Mouse (Mus musculus): ENCODE measurements at regions not wholly inside any gene's neighbourhood (a gene's known extent, or its start where the extent isn't known, plus 50 kb on each side); places are given as distances from the start of the nearest gene placed in this dataset.
A peak's percentile ranks its signal among the peaks of the same experiment; 100 is the strongest.

GRCm38 (mm10) chr3:22995833-22996232, 919.4 kb downstream of the Tbl1xr1 start:
- no peak for DNase-seq (ENCODE audit: extremely low spot score in 1 of 2, low spot score in 1 of 2)

GRCm38 (mm10) chr3:23001071-23001470, 924.6 kb downstream of the Tbl1xr1 start:
- no peak for DNase-seq (ENCODE audit: extremely low spot score in 1 of 2, low spot score in 1 of 2)

GRCm38 (mm10) chr3:23032064-23032463, 955.6 kb downstream of the Tbl1xr1 start:
- no peak for DNase-seq (ENCODE audit: extremely low spot score in 1 of 2, low spot score in 1 of 2)

- DNase-seq (ENCODE audit: extremely low spot score in 1 of 2, low spot score in 1 of 2) = peak in 1 of 2 experiments; percentile 9
These were observed 986.9 kb downstream of the Tbl1xr1 start for GRCm38 (mm10) chr3:23063180-23063965.

- no peak for DNase-seq (ENCODE audit: extremely low spot score in 1 of 2, low spot score in 1 of 2)
These were observed 995.0 kb downstream of the Tbl1xr1 start for GRCm38 (mm10) chr3:23071486-23071885.

All from layer of hippocampus, postnatal 25 days (tissue).